Mouse (Mus musculus) embryonic facial prominence, embryonic 10.5 days (tissue): ENCODE results near the gene Phtf1. TPM values are rescaled to one million over a fixed set of nuclear protein-coding genes. Genes with fewer than 3 reads are reported as not detected.

Source experiments
- DNase-seq: peaks from one replicate; pipeline ENCODE4 v3.0.0-alpha.2; 2017; ENCODE audit warnings: low spot score
- H3K27ac ChIP-seq: fragments of 300-500 bp; sonication (generic); replicated peaks from 2 replicates; pipeline ENCODE4 v1.5.1; 2016; ENCODE audit warnings: mild to moderate bottlenecking
- H3K27me3 ChIP-seq: fragments of 300-500 bp; sonication (generic); replicated peaks from 2 replicates; pipeline ENCODE4 v1.6.1; 2016; ENCODE audit warnings: low read depth, mild to moderate bottlenecking; ENCODE audit not compliant: poor library complexity, severe bottlenecking
- H3K36me3 ChIP-seq: fragments of 300-500 bp; sonication (generic); replicated peaks from 2 replicates; pipeline ENCODE4 v1.6.1; 2016; ENCODE audit warnings: mild to moderate bottlenecking, moderate library complexity
- H3K4me1 ChIP-seq: fragments of 300-500 bp; sonication (generic); 2 replicates; pipeline ENCODE4 v1.6.1; 2016
- H3K4me3 ChIP-seq: fragments of 300-500 bp; sonication (generic); 2 replicates; pipeline ENCODE4 v1.5.1; 2016; ENCODE audit warnings: mild to moderate bottlenecking, moderate library complexity
- H3K9me3 ChIP-seq: fragments of 300-500 bp; sonication (generic); 2 replicates; pipeline ENCODE4 v1.6.1; 2016; ENCODE audit warnings: mild to moderate bottlenecking
- WGBS: fragments of 180-500 bp; shearing (Covaris S2); methylation state at CpG from one replicate; pipeline ENCODE4 v1.1.7; 2016; 5-methylcytosine and 5-hydroxymethylcytosine counted together
- polyA plus RNA-seq: library from polyadenylated mRNA; unstranded; fragments of >200 nt; fragmentation: Nextera tagmentation; extraction: Ambion mirVana; gene quantifications from 2 replicates; pipeline ENCODE4 v1.2.1, GENCODE M21; 2016

Gene Phtf1
- polyA plus RNA-seq, 1 experiment from 2014 or later = 31.4 TPM

- Histone ChIP-seq H3K4me1 (no peaks in the 10 kb centered on the region), H3K27ac (no peak overlapping the region), H3K36me3 (peaks cover 90% of the 10 kb centered on the region), H3K9me3 (no peaks in the 10 kb centered on the region), H3K4me3 (no peak overlapping the region), H3K27me3 (no peaks in the 10 kb centered on the region)
- no peak for DNase-seq
- WGBS = 68% methylated on average over 5 of the region's 5 CpGs
Observed at GRCm38 (mm10) chr3:103987831-103988432, 20.0 kb downstream of the Phtf1 start.

GRCm38 (mm10) chr3:103989352-103989751, 21.4 kb downstream of the Phtf1 start:
- no peak for DNase-seq
- H3K27me3 ChIP-seq = no peaks in the 10 kb centered on the region
- H3K4me3 ChIP-seq = no peak overlapping the region
- no peak overlapping the region for H3K27ac ChIP-seq
- H3K36me3 ChIP-seq = peaks cover 89% of the 10 kb centered on the region
- WGBS = 93% methylated on average over 4 of the region's 4 CpGs
- no peaks in the 10 kb centered on the region for H3K4me1 ChIP-seq
- no peaks in the 10 kb centered on the region for H3K9me3 ChIP-seq

GRCm38 (mm10) chr3:103991271-103991670, 23.4 kb downstream of the Phtf1 start:
- no peaks in the 10 kb centered on the region for H3K4me1 ChIP-seq
- no peaks in the 10 kb centered on the region for H3K9me3 ChIP-seq
- no peaks in the 10 kb centered on the region for H3K27me3 ChIP-seq
- no peak for DNase-seq
- WGBS = 94% methylated on average over 3 of the region's 3 CpGs
- no peak overlapping the region for H3K4me3 ChIP-seq
- peaks cover 91% of the 10 kb centered on the region for H3K36me3 ChIP-seq
- H3K27ac ChIP-seq = no peak overlapping the region

- no peak overlapping the region for H3K4me3 ChIP-seq
- peaks cover 89% of the 10 kb centered on the region for H3K36me3 ChIP-seq
- no peak overlapping the region for H3K27ac ChIP-seq
- DNase-seq = no peak
- WGBS = 91% methylated on average over 4 of the region's 4 CpGs
- no peaks in the 10 kb centered on the region for H3K27me3 ChIP-seq
- H3K9me3 ChIP-seq = no peaks in the 10 kb centered on the region
- no peaks in the 10 kb centered on the region for H3K4me1 ChIP-seq
Observed at GRCm38 (mm10) chr3:103998724-103999123, 30.8 kb downstream of the Phtf1 start.

GRCm38 (mm10) chr3:104006896-104007466, 39.1 kb downstream of the Phtf1 start:
- DNase-seq = no peak
- H3K36me3 ChIP-seq = peaks cover 70% of the 10 kb centered on the region
- WGBS = 89% methylated on average over 8 of the region's 8 CpGs
- H3K4me3 ChIP-seq = no peak overlapping the region
- no peaks in the 10 kb centered on the region for H3K4me1 ChIP-seq
- H3K27me3 ChIP-seq = no peaks in the 10 kb centered on the region
- no peaks in the 10 kb centered on the region for H3K9me3 ChIP-seq
- no peak overlapping the region for H3K27ac ChIP-seq

GRCm38 (mm10) chr3:104007479-104007878, 39.6 kb downstream of the Phtf1 start:
- WGBS = 90% methylated on average over 8 of the region's 8 CpGs
- no peak overlapping the region for H3K4me3 ChIP-seq

GRCm38 (mm10) chr3:104009924-104010662, 42.2 kb downstream of the Phtf1 start:
- Histone ChIP-seq H3K4me1 (no peaks in the 10 kb centered on the region), H3K36me3 (peaks cover 60% of the 10 kb centered on the region), H3K4me3 (no peak overlapping the region), H3K27ac (no peak overlapping the region), H3K27me3 (no peaks in the 10 kb centered on the region), H3K9me3 (no peaks in the 10 kb centered on the region)
- WGBS = 86% methylated on average over 5 of the region's 5 CpGs
- DNase-seq = no peak

More at GRCm38 (mm10) chr3:104007479-104007878, 39.6 kb downstream of the Phtf1 start:
- Histone ChIP-seq H3K36me3 (peaks cover 70% of the 10 kb centered on the region), H3K27me3 (no peaks in the 10 kb centered on the region), H3K27ac (no peak overlapping the region), H3K9me3 (no peaks in the 10 kb centered on the region), H3K4me1 (no peaks in the 10 kb centered on the region)
- DNase-seq = no peak

- no peaks in the 10 kb centered on the region for H3K4me1 ChIP-seq
- no peak overlapping the region for H3K27ac ChIP-seq
- DNase-seq = no peak
- 88% methylated on average over 2 of the region's 2 CpGs for WGBS
- no peak overlapping the region for H3K4me3 ChIP-seq
- H3K36me3 ChIP-seq = peaks cover 60% of the 10 kb centered on the region
- H3K9me3 ChIP-seq = no peaks in the 10 kb centered on the region
- H3K27me3 ChIP-seq = no peaks in the 10 kb centered on the region
Observed at GRCm38 (mm10) chr3:104011972-104012371, 44.1 kb downstream of the Phtf1 start.

- Histone ChIP-seq H3K4me1 (no peaks in the 10 kb centered on the region), H3K36me3 (peaks cover 69% of the 10 kb centered on the region), H3K27ac (no peak overlapping the region), H3K27me3 (no peaks in the 10 kb centered on the region), H3K9me3 (no peaks in the 10 kb centered on the region), H3K4me3 (no peak overlapping the region)
- WGBS = 88% methylated on average over 3 of the region's 3 CpGs
- DNase-seq = no peak
Observed at GRCm38 (mm10) chr3:104017931-104018330, 50.0 kb downstream of the Phtf1 start.

- no peak overlapping the region for H3K4me3 ChIP-seq
- H3K36me3 ChIP-seq = peaks cover 72% of the 10 kb centered on the region
- WGBS = 73% methylated on average over 4 of the region's 4 CpGs
- H3K9me3 ChIP-seq = no peaks in the 10 kb centered on the region
- H3K4me1 ChIP-seq = no peaks in the 10 kb centered on the region
- no peak for DNase-seq
- no peak overlapping the region for H3K27ac ChIP-seq
- H3K27me3 ChIP-seq = no peaks in the 10 kb centered on the region
Observed at GRCm38 (mm10) chr3:104019453-104019852, 51.5 kb downstream of the Phtf1 start.

- DNase-seq = no peak
- H3K36me3 ChIP-seq = peaks cover 65% of the 10 kb centered on the region
Observed at GRCm38 (mm10) chr3:104020101-104020500, 52.2 kb downstream of the Phtf1 start.

GRCm38 (mm10) chr3:104026938-104027337, 59.0 kb downstream of the Phtf1 start:
- H3K27ac ChIP-seq = no peak overlapping the region
- 72% methylated on average over 3 of the region's 3 CpGs for WGBS

More at GRCm38 (mm10) chr3:104020101-104020500, 52.2 kb downstream of the Phtf1 start:
- no peaks in the 10 kb centered on the region for H3K9me3 ChIP-seq
- no peak overlapping the region for H3K4me3 ChIP-seq
- 83% methylated on average over 12 of the region's 12 CpGs for WGBS
- H3K4me1 ChIP-seq = no peaks in the 10 kb centered on the region
- H3K27me3 ChIP-seq = no peaks in the 10 kb centered on the region
- no peak overlapping the region for H3K27ac ChIP-seq

GRCm38 (mm10) chr3:104032086-104032485, 64.2 kb downstream of the Phtf1 start:
- WGBS = 91% methylated on average over 1 of the region's 1 CpGs
- no peaks in the 10 kb centered on the region for H3K27me3 ChIP-seq
- DNase-seq = no peak
- H3K4me1 ChIP-seq = no peaks in the 10 kb centered on the region
- H3K36me3 ChIP-seq = no peaks in the 10 kb centered on the region; the same call in 1 of the 2 replicates
- H3K4me3 ChIP-seq = no peak overlapping the region
- H3K27ac ChIP-seq = no peak overlapping the region
- no peaks in the 10 kb centered on the region for H3K9me3 ChIP-seq

More at GRCm38 (mm10) chr3:104026938-104027337, 59.0 kb downstream of the Phtf1 start:
- DNase-seq = no peak
- no peak overlapping the region for H3K4me3 ChIP-seq
- peaks cover 31% of the 10 kb centered on the region for H3K36me3 ChIP-seq
- no peaks in the 10 kb centered on the region for H3K4me1 ChIP-seq
- no peaks in the 10 kb centered on the region for H3K27me3 ChIP-seq
- H3K9me3 ChIP-seq = no peaks in the 10 kb centered on the region
